Mouse (Mus musculus) kidney, postnatal 0 days (tissue): ENCODE data around the gene Slc35a1. TPM values are rescaled to one million over a fixed set of nuclear protein-coding genes. Genes with fewer than 3 reads are reported as not detected.

Experiments used
- ATAC-seq: fragments of 200-750 bp; cut with Nextera tagmentation; replicated peaks from 2 replicates; pipeline ENCODE4 v1.8.0; 2017; ENCODE audit warnings: low read depth, moderate number of reproducible peaks, moderate TSS enrichment, moderate library complexity; ENCODE audit not compliant: low FRiP score
- DNase-seq: peaks from one replicate; pipeline ENCODE4 v3.0.0-alpha.2; 2016; ENCODE audit warnings: low spot score
- H3K27ac ChIP-seq: fragments of 300-500 bp; sonication (generic); 2 replicates; pipeline ENCODE4 v1.5.1; 2014; ENCODE audit warnings: mild to moderate bottlenecking
- H3K27me3 ChIP-seq: fragments of 300-500 bp; sonication (generic); 2 replicates; pipeline ENCODE4 v1.6.1; 2014; ENCODE audit warnings: low read length, mixed read lengths; ENCODE audit not compliant: insufficient read depth
- H3K36me3 ChIP-seq: fragments of 300-500 bp; sonication (generic); 2 replicates; pipeline ENCODE4 v1.6.1; 2014; ENCODE audit warnings: low read length, mixed read lengths; ENCODE audit not compliant: insufficient read depth
- H3K4me1 ChIP-seq: fragments of 300-500 bp; sonication (generic); replicated peaks from 2 replicates; pipeline ENCODE4 v1.6.1; 2014; ENCODE audit warnings: antibody characterized with exemption, low read length, mixed read lengths; ENCODE audit not compliant: insufficient read depth
- H3K4me2 ChIP-seq: fragments of 300-500 bp; sonication (generic); 2 replicates; pipeline ENCODE4 v1.6.1; 2014; ENCODE audit warnings: mild to moderate bottlenecking, low read length, moderate library complexity, mixed read lengths
- H3K4me3 ChIP-seq: fragments of 300-500 bp; sonication (generic); replicated peaks from 2 replicates; pipeline ENCODE4 v1.5.1; 2014; ENCODE audit warnings: low read depth, low read length
- H3K9ac ChIP-seq: fragments of 300-500 bp; sonication (generic); 2 replicates; pipeline ENCODE4 v1.6.1; 2014; ENCODE audit warnings: low read depth, low read length
- H3K9me3 ChIP-seq: fragments of 300-500 bp; sonication (generic); replicated peaks from 2 replicates; pipeline ENCODE4 v1.6.1; 2016; ENCODE audit warnings: low read length, inconsistent platforms, mixed read lengths
- CTCF ChIP-seq: IDR thresholded peaks from 2 replicates; pipeline ENCODE4 v1.5.1; 2016; ENCODE audit warnings: antibody characterized with exemption, low read depth, mild to moderate bottlenecking, moderate library complexity
- WGBS: fragments of 180-500 bp; shearing (Covaris S2); extraction: QIAGEN DNeasy Blood & Tissue Kit; methylation state at CpG from one replicate; pipeline ENCODE4 v1.1.7; 2014; 5-methylcytosine and 5-hydroxymethylcytosine counted together
- polyA plus RNA-seq: library from polyadenylated mRNA; unstranded; fragments of >200 nt; fragmentation: Nextera tagmentation; extraction: Ambion mirVana; gene quantifications from 2 replicates; pipeline ENCODE4 v1.2.1, GENCODE M21; 2015

Gene Slc35a1
- polyA plus RNA-seq, 1 experiment from 2014 or later = 34.7 TPM

- Histone ChIP-seq H3K4me3 (no peak overlapping the region), H3K36me3 (no peaks in the 10 kb centered on the region), H3K9me3 (no peaks in the 10 kb centered on the region), H3K4me1 (no peaks in the 10 kb centered on the region), H3K4me2 (no peak overlapping the region), H3K9ac (no peak overlapping the region), H3K27ac (no peak overlapping the region), H3K27me3 (0 out of 2 replicates have a peak, but pooled peaks cover 3% of the 10 kb centered on the region)
- DNase-seq = no peak
- 72% methylated on average over 4 of the region's 4 CpGs for WGBS
- no peak for TF ChIP-seq CTCF
- no peak for ATAC-seq
Measured at GRCm38 (mm10) chr4:34723186-34723585, 35.9 kb upstream of the Slc35a1 start.

DNA sequence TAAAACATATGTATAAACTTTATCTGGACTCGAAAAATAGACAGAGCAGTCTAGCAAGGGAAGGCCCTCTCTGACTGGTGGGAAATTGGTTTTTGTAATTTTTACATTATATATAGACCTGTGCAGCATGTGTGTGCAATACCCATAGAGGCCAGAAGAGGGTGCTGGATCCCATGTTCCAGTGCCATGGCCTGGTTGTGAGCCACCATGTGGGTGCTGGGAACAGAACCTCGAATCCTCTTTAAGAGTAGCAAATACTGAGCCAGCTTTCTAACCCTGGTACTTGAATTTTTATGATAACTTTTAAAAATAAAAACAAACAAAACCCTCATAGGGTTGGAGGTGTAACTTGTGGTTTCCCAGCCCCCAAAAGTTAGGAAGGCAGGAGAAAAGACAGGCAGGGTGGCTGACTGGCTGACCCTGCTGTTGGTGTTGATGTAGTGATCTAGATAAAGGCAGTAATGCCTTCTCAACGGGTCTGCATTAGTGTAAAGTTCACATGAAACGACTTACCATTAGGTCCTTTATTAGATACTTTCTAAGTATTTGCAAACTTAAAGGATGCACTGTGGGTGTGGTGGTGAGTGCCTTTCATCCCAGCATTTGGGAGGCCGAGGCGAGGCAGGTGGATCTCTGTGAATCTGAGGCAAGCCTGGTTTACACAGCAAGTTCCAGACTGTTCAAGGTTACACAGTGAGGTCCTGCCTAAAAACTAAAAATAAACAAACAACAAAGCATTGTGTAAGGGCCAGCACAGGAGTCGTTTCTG, 33.1 kb upstream of the Slc35a1 start:
- Histone ChIP-seq H3K9ac (no peak overlapping the region), H3K4me3 (no peak overlapping the region), H3K36me3 (no peaks in the 10 kb centered on the region), H3K27me3 (no peaks in the 10 kb centered on the region), H3K9me3 (no peaks in the 10 kb centered on the region), H3K27ac (no peak overlapping the region), H3K4me1 (no peaks in the 10 kb centered on the region), H3K4me2 (no peak overlapping the region)
- ATAC-seq = no peak
- whole genome bisulfite sequencing = 90% methylated on average over 7 of the region's 7 CpGs
- TF ChIP-seq CTCF = peak; percentile 8; the same call in 1 of the 2 replicates
- DNase-seq = no peak

- no peaks in the 10 kb centered on the region for H3K27me3 ChIP-seq
- WGBS = 95% methylated on average over 12 of the region's 12 CpGs
- no peak overlapping the region for H3K4me3 ChIP-seq
- no peak for TF ChIP-seq CTCF
- no peaks in the 10 kb centered on the region for H3K36me3 ChIP-seq
- H3K9ac ChIP-seq = no peak overlapping the region
- DNase-seq = no peak
- H3K27ac ChIP-seq = no peak overlapping the region
- no peak for ATAC-seq
- H3K4me2 ChIP-seq = no peak overlapping the region
- H3K9me3 ChIP-seq = no peaks in the 10 kb centered on the region
- no peaks in the 10 kb centered on the region for H3K4me1 ChIP-seq
Measured at GRCm38 (mm10) chr4:34719421-34719820, 32.2 kb upstream of the Slc35a1 start.

DNA sequence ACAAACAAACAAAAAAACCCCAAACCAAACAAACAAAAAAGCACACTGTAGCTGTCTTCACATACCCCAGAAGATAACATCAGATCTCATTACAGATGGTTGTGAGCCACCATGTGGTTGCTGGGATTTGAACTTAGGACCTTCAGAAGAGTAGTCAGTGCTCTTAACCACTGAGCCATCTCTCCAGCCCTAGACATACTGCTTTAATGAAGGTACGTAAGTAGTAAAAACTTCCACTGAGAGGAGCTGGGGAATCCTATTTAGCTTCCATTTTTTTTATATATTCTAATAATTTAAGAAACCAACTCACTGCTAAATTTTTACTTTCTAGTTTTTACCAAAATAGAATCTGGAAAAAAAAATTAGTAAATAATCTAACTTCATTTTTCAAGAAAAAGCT, 27.8 kb upstream of the Slc35a1 start:
- no peaks in the 10 kb centered on the region for H3K36me3 ChIP-seq
- H3K9ac ChIP-seq = no peak overlapping the region
- WGBS = 95% methylated on average over 1 of the region's 1 CpGs
- no peaks in the 10 kb centered on the region for H3K4me1 ChIP-seq
- no peaks in the 10 kb centered on the region for H3K27me3 ChIP-seq
- DNase-seq (no peak), ATAC-seq (no peak)
- TF ChIP-seq CTCF = no peak
- H3K9me3 ChIP-seq = no peaks in the 10 kb centered on the region
- no peak overlapping the region for H3K27ac ChIP-seq
- no peak overlapping the region for H3K4me3 ChIP-seq
- H3K4me2 ChIP-seq = no peak overlapping the region

DNA sequence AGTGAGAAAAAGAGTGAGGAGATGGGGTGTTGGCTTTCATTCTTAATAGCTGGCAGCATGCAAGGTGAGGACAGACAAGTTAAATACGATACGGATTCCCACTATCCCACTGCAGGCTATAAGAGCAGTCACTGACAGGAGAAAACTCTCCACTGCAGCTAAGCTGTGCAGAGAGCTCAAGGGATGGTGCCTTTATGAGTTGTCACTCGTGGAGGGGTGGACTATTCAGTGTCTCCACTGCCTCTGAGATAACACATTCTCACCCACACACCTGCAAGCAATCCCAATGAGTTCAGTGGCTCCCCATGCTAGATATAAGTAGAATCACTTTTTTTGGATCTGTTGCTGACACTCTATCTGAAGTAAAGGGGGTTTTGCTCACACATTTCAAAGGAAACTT, 20.9 kb upstream of the Slc35a1 start:
- Histone ChIP-seq H3K4me1 (no peaks in the 10 kb centered on the region), H3K4me3 (no peak overlapping the region), H3K9ac (no peak overlapping the region), H3K27ac (no peak overlapping the region), H3K36me3 (no peaks in the 10 kb centered on the region), H3K27me3 (no peaks in the 10 kb centered on the region), H3K4me2 (no peak overlapping the region), H3K9me3 (no peaks in the 10 kb centered on the region)
- DNase-seq (peak; percentile 36), ATAC-seq (no peak)
- no peak for TF ChIP-seq CTCF
- WGBS = 37% methylated on average over 3 of the region's 3 CpGs

GRCm38 (mm10) chr4:34707248-34707647, 20.0 kb upstream of the Slc35a1 start:
- Histone ChIP-seq H3K4me2 (no peak overlapping the region), H3K4me1 (no peaks in the 10 kb centered on the region)
- ATAC-seq = no peak

More at GRCm38 (mm10) chr4:34707248-34707647, 20.0 kb upstream of the Slc35a1 start:
- no peak overlapping the region for H3K4me3 ChIP-seq
- no peaks in the 10 kb centered on the region for H3K9me3 ChIP-seq
- TF ChIP-seq CTCF = no peak
- H3K27me3 ChIP-seq = no peaks in the 10 kb centered on the region
- no peak overlapping the region for H3K27ac ChIP-seq
- no peak for DNase-seq
- H3K36me3 ChIP-seq = no peaks in the 10 kb centered on the region
- no peak overlapping the region for H3K9ac ChIP-seq
- 49% methylated on average over 3 of the region's 3 CpGs for WGBS
